Mouse (Mus musculus) brain, embryonic 14.5 days (tissue): ENCODE measurements at regions not wholly inside any gene's neighbourhood (a gene's known extent, or its start where the extent isn't known, plus 50 kb on each side); places are given as distances from the start of the nearest gene placed in this dataset.
A peak's percentile ranks its signal among the peaks of the same experiment; 100 is the strongest.

Experiments used
- DNase-seq: peaks from one replicate; pipeline ENCODE4 v3.0.0-alpha.2; 2011; ENCODE audit warnings: low read depth
- CTCF ChIP-seq: fragments of 200-500 bp; IDR thresholded peaks from 2 replicates; pipeline ENCODE4 v1.5.1; 2012; ENCODE audit warnings: inconsistent platforms, mild to moderate bottlenecking, moderate library complexity, borderline replicate concordance; ENCODE audit not compliant: insufficient read depth, insufficient read length; ENCODE audit errors: extremely low read depth
- POLR2A ChIP-seq: fragments of 200-500 bp; IDR thresholded peaks from 2 replicates; pipeline ENCODE4 v1.6.1; 2012; ENCODE audit warnings: mild to moderate bottlenecking, inconsistent platforms, borderline replicate concordance; ENCODE audit not compliant: poor library complexity, insufficient read depth, insufficient read length, severe bottlenecking; ENCODE audit errors: extremely low read depth

DNA sequence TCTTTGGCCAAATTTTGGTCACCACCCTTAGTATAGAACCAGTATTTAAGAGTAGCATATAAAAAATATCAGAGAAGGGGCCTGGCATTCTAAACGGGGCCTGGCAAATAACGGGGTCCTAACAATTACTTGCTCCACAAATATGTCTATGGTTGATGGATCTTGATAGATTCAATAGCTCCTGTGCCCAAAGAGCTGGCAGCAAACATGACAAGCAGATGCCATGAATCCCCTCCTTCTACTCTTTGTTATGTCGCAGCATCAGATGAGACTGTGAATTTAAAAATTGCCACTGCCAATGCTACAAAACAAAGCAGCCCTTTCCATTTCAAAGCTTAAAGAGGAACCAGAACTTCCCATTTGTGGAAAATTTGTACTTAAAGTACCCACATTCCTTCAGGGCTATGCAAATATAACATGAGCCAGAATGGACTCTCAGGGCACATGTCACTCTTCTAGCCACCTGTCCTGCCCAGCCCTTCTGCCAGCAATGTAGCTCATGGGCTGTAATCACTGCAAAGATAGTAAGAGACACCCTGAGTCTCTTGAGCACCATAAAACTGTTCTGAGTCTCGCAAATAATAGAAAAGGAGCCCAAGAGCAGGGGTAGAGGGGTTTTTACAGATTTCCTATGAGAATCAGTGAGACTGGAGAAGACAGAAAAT, 342.4 kb upstream of the Kirrel3 start:
- TF ChIP-seq POLR2A (no peak), CTCF (no peak)
- peak; percentile 38 for DNase-seq

DNA sequence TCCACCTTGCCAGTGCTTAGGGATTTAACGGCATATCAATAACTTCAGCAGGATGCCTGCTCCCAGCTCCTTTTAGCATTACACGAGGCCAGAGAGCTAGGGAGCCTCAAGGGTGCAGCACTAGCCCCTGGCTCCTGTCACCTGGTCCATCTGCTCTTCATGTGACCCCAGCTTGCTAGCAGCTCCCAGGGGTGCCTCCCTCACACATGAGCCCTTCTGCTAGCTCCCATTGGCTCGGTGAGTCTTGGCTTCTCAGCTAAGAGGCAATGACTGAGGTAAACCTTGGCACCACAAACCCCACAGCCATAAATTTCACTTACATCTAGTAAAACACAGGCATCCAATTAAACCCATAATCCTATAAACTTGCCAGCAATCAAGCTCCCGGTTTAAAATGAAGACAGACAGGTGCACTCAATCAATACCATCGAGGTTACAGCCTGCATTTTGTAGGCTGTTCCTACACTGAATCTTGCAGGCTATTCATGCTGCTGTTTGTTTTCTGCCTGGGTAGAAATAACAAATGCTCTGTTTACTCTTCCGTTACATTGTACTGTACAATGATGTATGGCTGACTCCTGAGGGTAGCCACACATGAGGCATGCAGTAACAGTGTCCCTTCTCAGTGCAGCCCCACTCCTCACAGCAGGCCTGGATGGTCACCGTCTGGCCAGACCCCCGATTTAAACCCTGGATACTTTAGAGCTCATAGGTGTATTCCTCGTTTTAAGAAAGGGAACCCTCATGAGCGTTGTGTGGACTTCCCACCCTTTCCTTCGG, 330.3 kb upstream of the Kirrel3 start:
- TF ChIP-seq CTCF (no peak), POLR2A (no peak)
- DNase-seq = peak; percentile 52

DNA sequence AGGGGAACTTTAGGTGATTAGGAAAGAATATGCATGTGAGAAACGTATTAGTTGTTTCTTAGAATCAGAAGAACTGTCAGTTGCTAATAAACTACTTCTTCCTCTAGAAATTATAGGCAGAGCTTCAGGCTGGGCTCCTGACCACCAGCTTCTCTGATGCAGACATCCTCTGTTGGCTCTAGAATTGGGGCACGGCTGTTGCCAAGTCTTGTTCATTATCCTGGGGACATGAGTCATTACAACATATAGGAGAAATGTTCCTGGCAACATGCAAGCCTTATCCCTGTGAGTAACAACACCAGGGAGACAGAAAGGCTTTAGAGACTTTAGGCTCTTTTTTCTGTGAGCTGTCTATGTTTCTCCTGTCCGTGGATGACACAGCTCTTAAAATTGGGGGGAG, 329.1 kb upstream of the Kirrel3 start:
- peak; percentile 64 for DNase-seq
- TF ChIP-seq POLR2A = no peak
- TF ChIP-seq CTCF = no peak

DNA sequence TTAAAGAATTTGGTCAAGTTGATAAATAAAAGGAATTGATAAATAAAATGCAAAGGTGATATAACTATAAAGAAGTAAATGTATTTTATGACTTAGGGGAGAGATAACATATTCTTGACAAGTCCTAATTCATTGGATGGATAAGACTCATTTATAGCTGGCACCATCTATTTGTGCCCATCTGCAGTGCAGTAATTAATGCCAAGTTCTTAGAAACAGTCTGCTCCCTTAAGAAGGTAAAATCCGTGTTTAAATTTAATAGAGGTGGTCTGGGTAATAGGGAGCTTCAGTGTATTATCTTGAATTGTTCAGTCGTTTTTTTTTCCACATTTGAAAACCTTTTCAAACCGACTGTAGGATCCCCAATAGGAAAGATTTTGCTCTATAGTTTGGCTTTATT, 324.6 kb upstream of the Kirrel3 start:
- TF ChIP-seq POLR2A = no peak
- no peak for TF ChIP-seq CTCF
- DNase-seq = peak; percentile 67

DNA sequence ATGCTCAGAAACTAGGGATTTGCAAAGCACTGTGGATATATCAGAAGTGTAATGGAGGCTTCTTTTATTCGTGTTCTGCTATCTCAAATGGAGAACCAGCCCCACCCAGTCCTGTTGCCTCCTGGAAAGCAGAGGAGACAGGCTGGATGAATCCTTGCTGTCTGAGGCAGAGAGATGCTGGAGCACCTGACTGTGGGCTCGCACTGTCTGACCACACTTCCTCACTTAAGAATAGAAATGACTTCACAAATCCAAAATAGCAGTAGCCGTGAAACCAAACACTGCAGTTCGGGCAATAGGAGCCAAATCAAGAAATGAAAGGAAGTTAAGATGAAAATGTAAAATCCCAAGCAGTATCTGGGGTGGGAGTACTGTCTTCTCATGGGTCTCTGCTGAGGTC, 299.4 kb upstream of the Kirrel3 start:
- DNase-seq = no peak
- TF ChIP-seq POLR2A (no peak), CTCF (no peak)

DNA sequence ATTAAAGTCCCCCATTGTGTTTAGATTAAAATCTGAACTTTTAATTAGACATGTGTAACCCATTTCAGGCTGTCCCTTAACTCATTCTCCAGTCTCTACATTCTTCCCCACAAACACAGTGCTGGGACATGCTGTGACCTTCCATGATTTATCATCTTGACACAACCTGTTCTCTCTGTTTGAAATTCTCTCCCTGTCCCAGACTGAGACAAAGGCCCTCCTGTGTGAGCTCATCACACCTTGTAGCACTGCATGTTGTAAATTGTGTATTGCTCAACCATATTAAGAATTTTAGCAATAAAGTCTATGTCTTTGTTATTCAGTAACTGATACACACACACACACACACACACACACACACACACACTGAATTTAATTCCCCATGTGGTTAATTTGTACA, 293.2 kb upstream of the Kirrel3 start:
- no peak for DNase-seq
- TF ChIP-seq POLR2A = no peak
- no peak for TF ChIP-seq CTCF

DNA sequence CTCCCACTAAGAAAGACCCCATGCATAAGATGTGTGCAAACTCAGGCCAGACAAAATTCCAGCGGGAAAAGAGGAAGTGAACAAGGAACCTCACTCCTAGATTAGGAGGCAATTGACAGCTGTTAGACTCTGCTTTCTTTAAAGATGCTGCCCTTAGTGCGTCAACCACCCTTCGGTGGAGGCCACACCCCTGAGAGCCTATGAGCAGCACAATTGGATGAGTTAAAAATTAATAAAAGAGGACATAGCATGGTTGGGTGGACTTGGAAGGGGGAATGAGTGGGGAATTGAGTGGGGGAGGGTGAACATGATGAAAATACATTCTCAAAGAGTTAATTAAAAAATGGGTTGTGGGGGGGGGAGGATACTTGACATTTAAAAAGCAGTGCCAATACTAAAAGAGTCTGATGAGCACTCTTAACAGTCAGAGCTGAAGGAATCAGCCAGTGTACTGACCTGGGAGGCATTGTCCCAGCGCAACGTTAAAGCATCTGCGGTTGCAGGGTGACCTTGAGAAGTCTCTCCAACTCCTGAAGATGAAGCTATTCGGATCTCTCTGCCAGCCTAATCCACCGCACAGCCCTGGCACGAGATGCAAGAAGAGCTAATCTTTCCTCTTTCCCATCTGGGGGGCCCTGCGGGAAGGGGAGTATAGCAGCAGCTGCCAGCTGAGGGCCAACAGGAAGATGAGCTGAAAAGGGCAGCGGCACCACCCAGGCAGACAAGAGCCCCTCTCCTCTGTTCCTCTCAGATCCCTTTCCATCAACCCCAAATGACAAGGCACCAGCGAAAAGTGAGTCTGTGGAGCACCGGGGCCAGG, 283.4 kb upstream of the Kirrel3 start:
- TF ChIP-seq POLR2A (no peak), CTCF (no peak)
- peak; percentile 65 for DNase-seq

DNA sequence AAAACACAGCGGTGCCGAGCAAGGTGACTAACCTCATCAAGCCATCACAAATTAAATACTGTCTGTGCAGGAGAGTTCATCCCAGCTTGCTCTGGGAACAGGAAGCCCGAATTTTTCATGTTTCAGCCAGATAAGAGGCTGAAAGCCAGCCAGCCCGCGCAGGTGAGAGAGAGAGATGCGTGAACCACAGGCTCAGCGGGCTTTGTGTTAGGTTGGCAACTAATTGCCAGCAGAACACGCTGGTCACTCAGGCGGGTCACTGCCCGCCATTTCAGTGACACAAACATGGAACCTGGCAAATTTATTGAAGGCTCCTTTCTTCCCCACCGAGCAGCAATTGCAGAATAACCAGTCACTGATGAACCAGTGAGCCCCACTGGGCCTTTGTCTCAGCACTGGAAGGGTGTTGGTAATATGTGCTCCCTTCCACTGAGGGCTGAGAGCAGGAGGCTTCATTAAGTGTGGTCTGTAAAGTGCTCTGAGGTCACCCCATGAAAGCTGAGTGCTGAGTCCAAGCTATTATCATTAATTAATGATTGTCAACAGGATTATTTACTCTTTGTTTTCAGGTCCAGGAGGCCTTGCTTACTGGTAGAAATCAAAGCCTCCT, 282.6 kb upstream of the Kirrel3 start:
- TF ChIP-seq CTCF (no peak), POLR2A (no peak)
- DNase-seq = peak; percentile 60

DNA sequence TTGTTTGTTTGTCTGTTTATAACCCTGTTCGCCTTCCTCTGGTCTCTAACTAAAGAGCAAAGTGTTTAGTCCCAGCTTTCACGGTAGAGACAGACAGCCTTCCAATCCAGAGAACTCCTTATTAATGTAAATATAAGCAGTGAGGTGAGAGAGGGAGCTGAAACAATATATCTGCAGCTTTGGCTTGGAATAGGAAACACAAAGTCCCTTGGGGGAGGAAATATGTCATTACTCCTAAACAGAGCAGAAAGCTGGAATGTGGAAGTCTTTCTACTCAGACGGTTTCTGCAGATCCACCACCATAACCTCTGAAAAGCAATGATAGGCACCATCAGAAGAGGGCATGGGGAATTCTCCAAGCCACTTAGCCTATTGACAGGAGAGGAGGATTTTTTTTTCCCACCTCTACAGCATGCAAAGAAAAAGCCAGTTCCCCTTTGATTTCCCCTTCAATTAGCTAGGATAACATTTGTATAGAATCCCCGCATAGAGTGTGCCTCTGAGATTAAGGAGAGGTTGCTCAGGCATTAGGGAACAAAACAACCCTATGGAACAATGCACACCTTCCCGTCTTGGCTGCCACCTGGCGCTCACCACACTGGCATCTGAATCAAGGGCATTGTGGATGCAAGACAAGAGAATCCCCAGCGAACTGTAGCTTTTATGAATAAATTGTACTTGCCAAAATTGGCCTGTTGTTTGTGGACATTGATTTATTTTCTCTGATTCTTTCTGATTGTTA, 281.9 kb upstream of the Kirrel3 start:
- DNase-seq = peak; percentile 67
- TF ChIP-seq CTCF (0 out of 2 replicates have a peak, but pooled peaks have one; percentile 5), POLR2A (no peak)

DNA sequence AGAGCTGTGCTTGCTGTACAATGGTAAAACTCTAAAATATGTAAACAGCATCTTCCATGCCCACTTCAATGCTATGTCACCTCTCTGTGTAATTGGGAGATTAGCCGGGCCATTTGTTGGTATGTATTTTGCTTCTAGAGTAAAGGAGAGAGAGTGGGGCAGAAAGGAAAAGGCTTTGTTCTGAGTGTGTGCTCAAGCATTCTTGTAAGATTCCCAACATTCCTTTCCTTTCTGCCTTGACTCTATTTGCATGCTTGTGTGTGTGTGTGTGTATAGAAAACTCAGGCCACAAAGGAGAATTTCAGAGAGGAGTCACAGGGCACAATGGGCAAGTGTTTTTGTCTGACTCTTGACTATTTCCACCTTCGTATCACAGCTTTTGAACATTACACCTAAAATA, 281.2 kb upstream of the Kirrel3 start:
- TF ChIP-seq CTCF (no peak), POLR2A (no peak)
- DNase-seq = peak; percentile 53
